Mouse (Mus musculus) kidney, postnatal 4 days (tissue): Measurements from ENCODE around the gene Kcnmb3.

Experiments used
- DNase-seq, 2 experiments: peaks; one replicate each; pipeline ENCODE4 v3.0.0; 2021; ENCODE audit warnings: mixed read lengths in 2 of 2

Kcnmb3 gene

GRCm38 (mm10) chr3:32492097-32493090, at the start of gene Kcnmb3:
Gene Kcnmb3, minus strand, starts transcription at chr3:32492231.
- DNase-seq, result no peak

GRCm38 (mm10) chr3:32538091-32538490, 46.1 kb upstream of the Kcnmb3 start:
- no peak for DNase-seq

- peak; percentile 8 to 28 for DNase-seq
Observed at GRCm38 (mm10) chr3:32537556-32537955, 45.5 kb upstream of the Kcnmb3 start.

GRCm38 (mm10) chr3:32535692-32536091, 43.7 kb upstream of the Kcnmb3 start:
- no peak for DNase-seq

GRCm38 (mm10) chr3:32530041-32530440, 38.0 kb upstream of the Kcnmb3 start:
- DNase-seq, result no peak

DNA sequence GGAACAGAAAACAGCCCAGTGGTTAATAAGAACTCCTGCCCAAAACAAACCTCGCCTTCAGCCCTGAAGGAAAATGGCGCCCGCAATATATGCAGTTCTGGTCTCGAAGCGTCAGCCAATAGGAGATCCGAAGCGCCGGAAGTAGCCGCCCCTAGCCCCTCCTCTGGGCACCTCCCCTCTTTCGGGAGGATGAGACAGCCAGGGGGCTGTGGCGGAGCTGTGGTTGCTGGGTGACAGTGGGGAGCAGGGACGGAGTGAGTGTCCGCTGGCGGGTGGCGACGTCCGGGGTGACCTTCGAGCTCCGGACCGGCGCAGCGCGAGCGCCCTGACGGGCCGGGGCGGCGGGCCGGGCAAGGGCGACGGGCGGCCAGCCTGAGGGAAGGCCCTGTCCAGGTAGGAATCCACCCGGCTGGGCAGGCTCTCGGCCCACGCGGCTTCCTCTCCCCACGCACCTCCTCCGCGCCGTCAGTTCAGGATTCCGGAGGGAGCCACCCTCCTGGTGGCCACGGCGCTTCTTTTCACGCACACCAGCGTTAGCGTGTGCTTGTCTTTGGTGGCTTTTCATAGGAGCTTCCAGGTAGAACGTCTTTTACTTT, 37.4 kb upstream of the Kcnmb3 start, which contains the start of gene Mfn1:
Gene Mfn1, plus strand, starts transcription at position 163 of the 596 bp plus-strand sequence.
- peak; percentile 93 to 96 for DNase-seq

- no peak for DNase-seq
Observed at GRCm38 (mm10) chr3:32527181-32527580, 35.1 kb upstream of the Kcnmb3 start.

DNA sequence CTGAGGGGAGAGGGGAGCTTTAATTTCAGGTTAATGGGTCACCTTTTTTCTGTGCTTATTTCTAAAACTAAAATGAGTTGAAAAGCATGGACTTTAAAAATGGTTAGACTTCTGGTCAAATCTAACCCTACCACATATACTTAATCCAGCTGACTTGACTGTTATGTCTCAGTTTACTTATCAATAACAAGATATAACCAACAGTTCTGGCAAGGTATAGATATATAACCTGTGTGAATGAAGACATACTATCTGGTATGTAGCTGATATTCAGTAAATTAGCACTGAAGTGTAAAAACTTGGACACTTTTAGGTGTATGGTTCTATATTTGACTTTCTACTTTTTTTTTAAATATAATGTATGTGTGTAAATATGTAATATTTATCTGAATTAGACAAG, 21.5 kb upstream of the Kcnmb3 start:
- DNase-seq, result no peak

DNA sequence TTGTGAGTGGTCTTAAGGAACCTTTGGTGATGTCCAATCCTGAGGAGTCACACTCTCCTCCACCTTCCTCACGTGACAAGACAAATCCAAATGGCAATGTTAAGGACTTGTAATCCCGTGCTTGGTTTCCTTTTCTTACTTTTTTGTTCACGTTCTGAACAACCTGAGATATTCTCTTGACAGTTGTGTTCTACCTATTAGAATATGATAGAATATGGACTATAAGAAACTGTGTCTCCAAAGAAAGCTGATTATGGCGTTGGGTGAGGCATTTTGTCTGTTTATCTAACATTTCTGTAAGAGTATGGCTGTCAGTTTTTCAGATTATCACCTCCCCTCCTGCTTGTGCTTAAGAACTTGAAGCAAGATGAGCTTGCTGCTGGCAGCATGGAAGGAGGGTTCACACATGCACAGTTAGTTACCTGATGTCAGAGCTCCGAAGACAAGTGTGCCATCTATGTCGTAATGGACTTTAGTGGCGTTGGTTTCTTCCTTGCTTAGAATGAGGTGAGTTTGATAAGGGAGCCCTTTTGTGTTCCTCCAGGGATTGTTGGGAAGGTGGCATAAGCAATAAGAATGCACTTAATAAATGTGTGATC, 20.8 kb upstream of the Kcnmb3 start:
- no peak for DNase-seq

DNA sequence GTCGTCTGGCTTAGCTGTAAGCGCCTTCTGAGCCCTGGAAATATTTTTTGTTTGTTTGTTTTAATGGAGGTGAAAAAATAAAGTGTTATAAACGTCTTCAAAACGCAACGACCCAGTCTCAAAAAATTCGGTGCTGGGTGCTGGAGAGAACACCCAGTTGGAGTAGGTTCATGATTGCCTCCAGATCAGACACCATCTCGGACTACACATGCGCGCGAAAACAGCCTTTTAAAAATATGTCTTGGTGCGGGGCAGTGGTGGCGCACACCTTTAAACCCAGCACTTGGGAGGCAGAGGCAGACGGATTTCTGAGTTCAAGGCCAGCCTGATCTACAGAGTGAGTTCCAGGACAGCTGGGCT, 19.1 kb upstream of the Kcnmb3 start:
- DNase-seq, result no peak

- DNase-seq, result peak; percentile 98
Observed at GRCm38 (mm10) chr3:32510375-32511190, 18.6 kb upstream of the Kcnmb3 start.

DNA sequence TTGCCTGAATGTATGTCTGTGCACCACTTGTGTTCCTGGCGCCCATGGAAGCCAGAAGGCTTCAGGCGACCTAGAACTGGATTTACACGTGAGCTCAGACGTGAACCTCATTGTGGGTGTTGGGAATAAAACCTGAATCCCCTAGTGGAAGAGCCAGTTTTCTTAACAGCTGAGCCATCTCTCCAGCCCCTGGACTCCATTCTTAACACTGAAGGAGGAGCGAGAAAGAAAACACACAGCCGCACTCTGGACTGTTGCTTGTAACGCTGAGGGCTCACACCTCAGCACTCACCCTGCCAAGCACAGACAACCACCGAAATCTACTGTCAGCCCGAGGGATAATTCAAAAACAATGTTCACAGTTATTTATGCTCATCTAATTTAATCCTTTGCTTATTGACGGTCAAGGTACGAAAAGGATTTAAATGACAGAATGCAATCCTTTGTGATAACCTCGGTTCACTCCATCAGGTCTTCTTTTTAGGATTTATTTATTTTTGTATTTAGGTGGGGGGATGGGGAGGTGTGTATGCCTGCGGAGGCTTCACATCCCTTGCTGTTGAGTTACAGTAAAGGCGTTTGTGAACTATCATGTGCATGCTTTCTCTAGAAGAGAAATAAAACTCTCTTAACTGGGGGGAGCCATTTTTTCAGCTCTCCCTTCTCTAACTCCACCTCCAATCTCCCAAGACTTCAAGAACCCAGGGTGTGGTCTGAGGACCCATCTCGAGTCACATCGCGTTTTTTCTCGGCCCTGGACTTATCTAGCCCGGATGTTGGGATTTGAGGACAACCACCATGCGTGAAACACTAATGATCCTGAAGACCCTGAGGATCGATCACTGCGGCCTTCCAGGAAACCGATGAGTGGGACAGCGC, 17.7 kb upstream of the Kcnmb3 start, which contains the start of gene Zfp639:
Gene Zfp639, plus strand, starts transcription at position 764 of the 879 bp plus-strand sequence.
- peak in 1 of 2 experiments; percentile 20 for DNase-seq

GRCm38 (mm10) chr3:32508666-32509324, 16.8 kb upstream of the Kcnmb3 start:
- DNase-seq, result peak; percentile 69 to 80

DNA sequence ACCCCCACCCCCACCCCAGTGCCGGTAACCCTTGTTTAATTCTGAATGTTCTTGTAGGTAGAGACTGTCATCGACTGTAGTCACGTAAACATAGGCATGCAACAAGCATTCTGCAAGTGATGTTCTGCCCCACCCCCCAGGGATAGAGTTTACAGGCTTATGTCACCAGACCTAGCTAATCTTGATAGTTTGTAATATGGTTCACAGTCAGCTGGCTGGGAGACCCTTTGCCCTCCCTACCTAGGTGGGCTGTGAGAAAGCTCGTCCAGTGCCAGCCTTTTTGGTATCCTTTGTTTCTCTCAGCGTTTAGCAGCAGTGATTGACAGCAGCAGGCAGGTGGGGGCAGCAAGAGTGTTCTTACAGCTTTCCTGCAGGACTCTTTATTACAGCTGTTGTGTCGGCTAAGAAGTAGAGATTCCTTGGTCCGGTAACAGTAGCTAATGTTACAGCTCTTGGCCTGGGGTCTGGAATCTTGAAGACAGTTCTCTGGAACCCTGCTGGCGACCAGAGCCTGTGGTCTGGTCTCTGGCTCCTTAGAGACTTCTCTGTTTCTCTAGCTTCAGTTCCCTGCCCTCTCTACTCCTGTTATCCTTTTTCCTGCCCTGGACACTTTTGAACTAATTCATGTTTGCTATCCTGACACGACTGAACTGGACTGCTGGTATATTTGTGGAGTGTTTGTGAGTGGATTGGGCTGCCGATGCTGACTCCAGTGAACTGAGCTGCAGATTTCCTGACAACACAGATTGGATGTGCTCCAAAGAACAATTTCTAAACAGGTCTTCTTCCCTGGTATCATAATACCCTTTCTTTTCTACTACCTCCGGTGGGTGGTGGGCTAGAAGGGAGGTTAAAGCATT, 14.6 kb upstream of the Kcnmb3 start:
- no peak for DNase-seq

- DNase-seq, result no peak
Observed at GRCm38 (mm10) chr3:32505841-32506240, 13.8 kb upstream of the Kcnmb3 start.

GRCm38 (mm10) chr3:32500346-32500745, 8.3 kb upstream of the Kcnmb3 start:
- no peak for DNase-seq

- DNase-seq, result no peak
Observed at GRCm38 (mm10) chr3:32496711-32497070, 4.7 kb upstream of the Kcnmb3 start.

DNA sequence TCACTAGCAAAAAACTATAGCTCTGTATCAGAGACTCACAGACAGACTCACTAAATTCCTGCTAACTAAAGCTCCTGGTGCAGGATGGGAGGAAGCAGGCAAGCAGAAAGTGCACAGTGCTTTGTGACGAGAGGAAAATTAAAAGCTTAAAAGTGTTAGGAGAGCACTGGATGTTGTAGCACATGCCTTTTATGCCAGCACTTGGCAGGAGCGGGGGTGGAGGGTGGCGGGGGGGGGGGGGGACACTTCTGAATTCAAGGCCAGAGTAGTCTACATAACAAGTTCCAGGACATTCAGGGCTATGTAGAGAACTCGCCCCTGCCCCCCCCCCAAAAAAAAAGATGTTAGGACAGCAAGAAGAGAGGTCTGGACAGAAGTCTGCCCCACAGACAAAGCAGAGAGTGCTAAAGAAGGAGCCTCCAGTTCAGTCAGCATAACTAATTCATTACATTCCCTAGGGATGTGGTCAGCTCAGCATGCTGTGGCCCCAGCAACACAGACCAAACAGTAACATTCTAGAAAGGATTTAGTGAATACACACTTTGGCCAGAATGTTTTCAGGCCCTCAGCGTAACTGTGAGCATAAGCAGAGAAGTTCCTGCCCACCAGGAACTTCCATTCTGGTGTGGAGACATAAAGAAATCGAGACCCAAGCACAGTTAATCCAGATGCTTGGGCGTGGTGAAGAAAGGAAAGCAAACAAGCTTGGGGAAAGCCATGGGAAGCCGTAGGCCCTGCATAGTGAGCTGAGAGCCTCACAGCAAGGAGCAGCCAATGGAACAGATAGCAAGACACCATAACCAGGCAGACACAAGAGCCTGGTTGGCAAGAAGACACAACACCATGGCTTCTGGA, 4.1 kb upstream of the Kcnmb3 start:
- no peak for DNase-seq
